Mouse (Mus musculus): Measurements from ENCODE around the gene Rgs19. TPM values are rescaled to one million over a fixed set of nuclear protein-coding genes. Genes with fewer than 3 reads are reported as not detected.
A peak's percentile ranks its signal among the peaks of the same experiment; 100 is the strongest.

Rgs19 gene
- polyA plus RNA-seq, 1 experiment from 2014 or later, result 17.7 TPM

DNA sequence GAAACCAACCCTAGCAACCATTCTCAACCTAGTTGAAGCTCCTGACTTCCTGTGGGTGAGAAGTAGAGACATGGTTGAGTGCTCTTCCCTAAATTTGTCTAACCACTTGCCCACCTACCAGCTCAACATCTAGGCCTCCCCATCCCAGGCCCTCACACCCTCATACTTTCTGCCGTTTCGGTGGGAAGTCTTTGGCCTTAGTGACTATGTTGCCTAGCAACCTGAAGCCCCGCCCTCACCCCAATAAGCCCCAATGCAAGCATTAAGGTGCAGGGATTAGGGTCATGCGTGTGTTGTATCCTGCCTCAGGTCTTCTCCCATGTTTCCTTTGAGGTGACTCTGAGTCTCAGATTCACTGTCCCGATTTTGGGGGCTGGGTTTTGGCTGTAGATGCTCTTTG, 4.5 kb upstream of the Rgs19 start, which contains the start of gene Lkaaear1:
Lkaaear1 (minus strand) TSS at position 202 of the 400 bp plus-strand sequence.
- WGBS (ENCODE audit: insufficient replicate concordance), result 46% methylated on average over 5 of the region's 5 CpGs
- DNase-seq, result no peak
- Histone ChIP-seq H3K9ac (no peak within 1 kb of the TSS), H3K4me3 (replicated peaks) (no peak within 1 kb of the TSS), H3K27me3 (peaks cover 24% of the 10 kb centered on the region), H3K9me3 (replicated peaks) (no peaks in the 10 kb centered on the region), H3K4me1 (replicated peaks) (peaks cover 5% of the 10 kb centered on the region), H3K36me3 (no peaks in the 10 kb centered on the region), H3K4me2 (no peak within 1 kb of the TSS), H3K27ac (no peak within 1 kb of the TSS)
- ATAC-seq (ENCODE audit: low read depth), result no peak

DNA sequence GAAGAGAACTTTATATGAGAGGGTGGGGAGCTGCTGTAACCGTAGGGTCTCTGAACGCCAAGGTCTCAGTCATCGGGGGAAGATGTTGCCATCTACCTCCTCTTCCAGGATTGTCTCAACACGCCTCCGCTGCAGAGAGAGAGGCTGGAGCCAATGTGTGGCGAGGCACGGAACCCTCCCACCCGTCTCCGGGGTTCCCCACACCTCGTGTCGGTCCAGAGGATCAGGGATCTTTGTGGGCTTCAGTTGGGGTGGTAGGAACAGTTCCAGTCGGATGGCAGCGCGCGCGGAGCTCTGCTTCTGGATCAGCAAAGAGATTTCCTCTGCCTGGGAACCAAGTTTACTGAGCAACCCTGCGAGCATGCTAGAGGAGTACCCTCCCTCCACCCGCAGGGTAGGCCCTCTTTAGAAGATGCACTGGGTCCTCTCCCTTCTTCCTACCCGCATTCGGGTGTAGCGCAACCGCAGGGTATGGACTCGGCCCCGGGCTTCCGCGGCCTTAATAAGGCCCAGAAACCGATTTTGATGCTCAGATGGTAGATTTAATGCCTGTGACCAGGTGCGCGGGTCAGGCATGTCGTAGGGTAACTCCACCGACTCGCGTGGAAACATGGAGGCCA, 3.1 kb upstream of the Rgs19 start:
- no peak overlapping the region for H3K27ac ChIP-seq
- H3K36me3 ChIP-seq, result no peaks in the 10 kb centered on the region
- no peak overlapping the region for H3K4me2 ChIP-seq
- WGBS (ENCODE audit: insufficient replicate concordance), result 74% methylated on average over 33 of the region's 33 CpGs
- H3K4me3 ChIP-seq (replicated peaks), result no peak overlapping the region
- H3K9me3 ChIP-seq (replicated peaks), result no peaks in the 10 kb centered on the region
- DNase-seq (no peak), ATAC-seq (ENCODE audit: low read depth) (no peak)
- H3K4me1 ChIP-seq (replicated peaks), result peaks cover 19% of the 10 kb centered on the region
- H3K9ac ChIP-seq, result no peak overlapping the region
- H3K27me3 ChIP-seq, result peaks cover 30% of the 10 kb centered on the region

DNA sequence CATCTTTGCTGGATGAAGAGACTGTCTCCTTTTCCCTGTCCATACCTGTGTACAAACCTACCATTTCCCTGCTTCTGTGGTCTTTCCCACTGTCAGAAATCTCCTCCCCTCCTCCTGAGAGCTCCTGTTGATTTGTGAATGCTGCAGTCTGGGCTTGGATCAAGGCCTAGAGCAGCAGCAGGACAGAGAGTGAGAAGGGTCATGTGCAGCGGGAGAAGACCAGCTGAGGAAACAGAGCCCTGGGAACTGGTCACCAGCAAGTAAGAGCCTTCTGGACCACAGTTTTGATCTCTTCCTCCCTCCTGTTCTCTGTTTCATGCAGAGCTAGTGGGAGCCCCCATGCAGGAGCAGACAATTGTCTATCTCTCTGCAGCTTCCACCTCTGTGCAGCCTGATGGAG, 2.0 kb upstream of the Rgs19 start:
- no peak overlapping the region for H3K4me3 ChIP-seq (replicated peaks)
- H3K36me3 ChIP-seq, result no peaks in the 10 kb centered on the region
- H3K9ac ChIP-seq, result no peak overlapping the region
- H3K27ac ChIP-seq, result no peak overlapping the region
- H3K9me3 ChIP-seq (replicated peaks), result no peaks in the 10 kb centered on the region
- no peak for ATAC-seq (ENCODE audit: low read depth)
- no peak for DNase-seq
- H3K27me3 ChIP-seq, result peaks cover 30% of the 10 kb centered on the region
- H3K4me1 ChIP-seq (replicated peaks), result peaks cover 30% of the 10 kb centered on the region
- H3K4me2 ChIP-seq, result no peak overlapping the region
- 57% methylated on average over 1 of the region's 1 CpGs for WGBS (ENCODE audit: insufficient replicate concordance)

DNA sequence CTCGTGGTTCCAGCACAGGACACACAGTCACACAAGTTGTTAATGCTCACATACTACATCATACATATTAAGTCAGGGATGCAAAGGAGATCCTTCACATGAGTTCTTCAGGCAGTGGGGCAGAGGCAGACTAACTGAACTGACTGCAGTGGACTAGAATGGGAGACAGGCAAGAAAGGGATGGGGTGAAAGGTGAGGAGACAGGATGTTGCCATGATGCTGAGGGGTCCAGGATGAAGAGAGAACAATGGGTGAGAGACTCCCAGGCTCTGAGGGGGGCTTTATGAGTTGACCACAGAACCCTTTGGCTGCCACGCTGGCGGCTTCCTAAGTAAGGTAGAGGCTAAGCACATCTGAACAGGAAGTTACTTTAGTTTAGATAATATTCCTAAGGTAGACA, 804 bp upstream of the Rgs19 start:
- no peak overlapping the region for H3K4me3 ChIP-seq (replicated peaks)
- no peak overlapping the region for H3K9ac ChIP-seq
- H3K27me3 ChIP-seq, result peaks cover 30% of the 10 kb centered on the region
- peaks cover 30% of the 10 kb centered on the region for H3K4me1 ChIP-seq (replicated peaks)
- ATAC-seq (ENCODE audit: low read depth), result no peak
- H3K36me3 ChIP-seq, result peaks cover under 1% of the 10 kb centered on the region; the same call in 1 of the 2 replicates
- no peak overlapping the region for H3K27ac ChIP-seq
- H3K9me3 ChIP-seq (replicated peaks), result no peaks in the 10 kb centered on the region
- DNase-seq, result no peak
- 56% methylated on average over 3 of the region's 3 CpGs for WGBS (ENCODE audit: insufficient replicate concordance)
- peak overlapping the region; percentile 78 for H3K4me2 ChIP-seq

DNA sequence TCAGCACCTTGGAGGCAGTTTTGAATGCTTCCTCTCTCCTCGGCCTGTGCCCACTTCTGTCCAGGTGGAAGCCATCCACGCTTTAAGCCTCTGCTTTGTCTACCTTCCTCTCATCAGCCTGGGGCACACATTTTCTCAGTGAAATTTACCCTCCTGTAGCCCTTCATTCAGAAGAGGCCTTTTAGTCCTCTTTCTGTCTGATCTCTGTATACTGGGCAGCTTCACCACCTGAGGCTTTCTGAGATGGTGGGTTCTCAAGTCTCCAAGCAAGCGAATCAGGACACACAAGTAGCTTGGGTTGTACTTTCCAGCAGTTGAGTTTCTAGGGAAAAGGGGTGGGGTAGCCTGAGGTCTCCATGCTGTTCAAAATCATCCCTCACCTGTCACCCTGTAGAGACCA, 1.5 kb downstream of the Rgs19 start:
- Histone ChIP-seq H3K4me3 (replicated peaks) (peak overlapping the region; percentile 61), H3K27ac (no peak overlapping the region), H3K4me1 (replicated peaks) (peaks cover 30% of the 10 kb centered on the region), H3K9ac (0 out of 2 replicates have a peak overlapping the region, but pooled peaks have one; percentile 62), H3K36me3 (peaks cover 8% of the 10 kb centered on the region), H3K4me2 (peak overlapping the region; percentile 78), H3K9me3 (replicated peaks) (no peaks in the 10 kb centered on the region), H3K27me3 (peaks cover 30% of the 10 kb centered on the region)
- ATAC-seq (ENCODE audit: low read depth) (no peak), DNase-seq (no peak)
- 64% methylated on average over 3 of the region's 3 CpGs for WGBS (ENCODE audit: insufficient replicate concordance)

DNA sequence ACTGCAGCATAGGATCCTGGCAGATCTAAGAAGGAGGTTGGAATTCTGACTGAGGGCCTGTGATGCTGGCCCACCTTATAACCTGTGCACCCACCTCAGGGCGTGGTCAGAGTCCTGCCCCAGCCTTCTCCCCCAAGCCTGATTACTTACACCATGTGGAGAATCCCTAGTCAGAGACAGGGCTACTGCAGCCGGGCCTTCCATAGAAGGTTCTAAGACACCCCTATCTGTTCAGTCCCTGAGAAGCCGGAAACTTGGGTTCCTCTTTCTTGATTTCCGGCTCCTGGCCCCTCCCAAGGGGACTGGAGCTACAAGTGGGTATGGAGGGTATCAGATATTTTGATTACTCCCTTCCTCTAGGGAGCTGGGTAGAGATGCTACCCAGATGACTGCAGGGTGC, 2.2 kb downstream of the Rgs19 start:
- Histone ChIP-seq H3K9me3 (replicated peaks) (no peaks in the 10 kb centered on the region), H3K36me3 (peaks cover 13% of the 10 kb centered on the region), H3K27ac (no peak overlapping the region), H3K9ac (peak overlapping the region; percentile 13; the same call in 1 of the 2 replicates), H3K27me3 (peaks cover 30% of the 10 kb centered on the region), H3K4me1 (replicated peaks) (peaks cover 30% of the 10 kb centered on the region), H3K4me3 (replicated peaks) (peak overlapping the region; percentile 28), H3K4me2 (peak overlapping the region; percentile 78)
- DNase-seq (no peak), ATAC-seq (ENCODE audit: low read depth) (no peak)
- WGBS (ENCODE audit: insufficient replicate concordance), result 37% methylated on average over 4 of the region's 4 CpGs

DNA sequence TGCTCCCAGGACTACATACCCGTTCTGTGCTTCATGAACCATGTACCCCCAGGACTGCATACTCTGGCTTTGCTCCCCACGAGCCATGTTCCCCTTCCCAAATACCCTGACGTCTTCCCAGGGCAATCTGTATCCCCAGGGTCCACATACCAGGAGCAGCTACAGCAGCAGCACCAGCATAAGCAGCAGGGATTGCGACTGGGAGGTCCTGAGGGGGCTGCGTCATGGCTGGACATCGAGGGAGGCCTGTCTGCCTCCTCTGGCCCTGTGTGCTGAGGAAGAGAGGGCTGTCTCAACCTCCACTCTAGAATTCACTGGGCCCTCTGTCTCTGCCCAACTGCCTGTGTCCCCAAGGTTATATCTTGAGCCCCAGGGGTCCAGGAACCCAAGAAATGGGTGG, 2.7 kb downstream of the Rgs19 start:
- H3K4me1 ChIP-seq (replicated peaks), result peaks cover 30% of the 10 kb centered on the region
- peak overlapping the region; percentile 28 for H3K4me3 ChIP-seq (replicated peaks)
- H3K4me2 ChIP-seq, result peak overlapping the region; percentile 78
- H3K9me3 ChIP-seq (replicated peaks), result no peaks in the 10 kb centered on the region
- WGBS (ENCODE audit: insufficient replicate concordance), result 60% methylated on average over 6 of the region's 6 CpGs
- 0 out of 2 replicates have a peak overlapping the region, but pooled peaks have one; percentile 13 for H3K9ac ChIP-seq
- H3K27ac ChIP-seq, result no peak overlapping the region
- H3K27me3 ChIP-seq, result peaks cover 30% of the 10 kb centered on the region
- DNase-seq (no peak), ATAC-seq (ENCODE audit: low read depth) (no peak)
- H3K36me3 ChIP-seq, result peaks cover 14% of the 10 kb centered on the region

DNA sequence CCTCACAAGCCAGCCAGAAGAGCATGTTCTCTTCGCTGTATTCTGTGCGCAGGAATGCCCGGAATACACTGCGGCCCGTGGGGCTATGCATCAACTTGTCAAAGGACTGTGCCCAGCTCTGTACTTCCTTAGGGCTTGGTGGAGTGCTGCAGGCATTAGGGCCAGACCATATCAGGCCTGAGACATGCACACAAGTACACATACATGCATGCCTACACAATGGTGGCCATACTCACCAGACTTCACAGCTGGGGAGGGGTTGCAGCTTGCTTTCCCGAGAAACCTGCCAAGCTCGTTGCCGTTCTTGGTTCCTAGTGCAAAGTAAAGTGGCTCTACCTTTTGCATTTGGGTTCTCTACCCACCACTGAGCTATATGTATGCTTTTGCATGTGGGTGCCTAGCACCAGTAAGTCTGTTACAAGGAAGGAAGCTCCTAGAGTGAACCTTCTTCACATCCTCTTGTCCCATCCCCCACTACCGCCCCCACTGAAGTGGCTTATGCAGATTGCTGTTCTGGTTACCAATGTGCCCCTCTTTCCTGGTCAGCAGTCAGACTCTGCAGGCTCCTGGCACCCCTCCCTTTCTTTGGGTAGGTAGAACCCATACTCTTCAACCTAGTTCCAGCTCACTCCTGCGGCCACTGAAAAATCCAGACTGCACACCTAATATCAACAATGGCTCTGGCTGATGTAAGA, 4.2 kb downstream of the Rgs19 start:
- H3K27me3 ChIP-seq, result peaks cover 17% of the 10 kb centered on the region
- H3K27ac ChIP-seq, result no peak overlapping the region
- no peak overlapping the region for H3K4me3 ChIP-seq (replicated peaks)
- H3K9me3 ChIP-seq (replicated peaks), result no peaks in the 10 kb centered on the region
- peaks cover 14% of the 10 kb centered on the region for H3K36me3 ChIP-seq
- ATAC-seq (ENCODE audit: low read depth), result no peak
- 74% methylated on average over 10 of the region's 10 CpGs for WGBS (ENCODE audit: insufficient replicate concordance)
- no peak overlapping the region for H3K4me2 ChIP-seq
- H3K4me1 ChIP-seq (replicated peaks), result peaks cover 30% of the 10 kb centered on the region
- H3K9ac ChIP-seq, result no peak overlapping the region
- no peak for DNase-seq

DNA sequence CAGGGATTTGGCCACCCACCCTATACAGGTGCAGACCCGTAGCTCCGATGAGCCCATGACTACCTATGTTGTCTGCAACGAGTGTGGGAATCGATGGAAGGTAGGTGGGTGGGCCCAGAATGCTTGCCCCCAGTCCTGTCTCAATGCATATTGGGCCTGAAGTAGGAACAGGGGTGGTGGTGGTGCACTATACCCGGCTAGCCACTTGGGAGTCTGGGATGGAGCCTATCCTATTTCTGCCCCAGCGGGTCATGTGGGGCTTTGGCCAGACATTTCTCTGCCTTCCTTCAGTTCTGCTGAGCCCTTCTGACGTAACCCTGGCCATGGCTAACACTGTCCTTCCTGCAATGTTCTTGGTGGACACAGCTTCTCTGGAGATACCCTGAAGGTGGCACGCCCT, 6.2 kb downstream of the Rgs19 start:
- H3K9ac ChIP-seq, result no peak overlapping the region
- H3K9me3 ChIP-seq (replicated peaks), result no peaks in the 10 kb centered on the region
- H3K4me2 ChIP-seq, result no peak overlapping the region
- peaks cover 18% of the 10 kb centered on the region for H3K4me1 ChIP-seq (replicated peaks)
- no peak overlapping the region for H3K4me3 ChIP-seq (replicated peaks)
- H3K27me3 ChIP-seq, result peaks cover 1% of the 10 kb centered on the region; the same call in 1 of the 2 replicates
- 70% methylated on average over 8 of the region's 8 CpGs for WGBS (ENCODE audit: insufficient replicate concordance)
- ATAC-seq (ENCODE audit: low read depth), result no peak
- no peak for DNase-seq
- H3K36me3 ChIP-seq, result peaks cover 14% of the 10 kb centered on the region
- H3K27ac ChIP-seq, result no peak overlapping the region

DNA sequence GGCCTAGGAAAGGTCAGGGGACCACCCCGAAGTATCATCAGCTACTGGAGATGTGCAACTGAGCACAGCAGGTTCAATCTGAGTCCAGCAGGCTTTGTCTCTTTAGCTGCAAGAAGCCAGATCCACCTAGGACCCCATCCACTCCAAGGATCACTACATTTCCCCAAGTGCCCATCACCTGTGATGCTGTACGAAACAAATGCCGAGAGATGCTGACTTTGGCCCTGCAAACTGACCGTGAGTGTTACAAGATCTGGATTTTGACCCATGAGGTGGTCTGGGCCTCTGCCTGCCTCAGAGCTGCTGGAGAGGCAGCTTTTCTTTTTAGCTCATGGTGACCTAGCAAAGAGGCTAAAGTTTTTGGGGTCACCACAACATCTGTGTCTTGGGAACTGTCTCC, 8.1 kb downstream of the Rgs19 start:
- H3K9me3 ChIP-seq (replicated peaks), result no peaks in the 10 kb centered on the region
- WGBS (ENCODE audit: insufficient replicate concordance), result 72% methylated on average over 4 of the region's 4 CpGs
- no peak overlapping the region for H3K4me3 ChIP-seq (replicated peaks)
- H3K9ac ChIP-seq, result no peak overlapping the region
- peaks cover 14% of the 10 kb centered on the region for H3K36me3 ChIP-seq
- peaks cover 17% of the 10 kb centered on the region for H3K4me1 ChIP-seq (replicated peaks)
- H3K27me3 ChIP-seq, result peaks cover 7% of the 10 kb centered on the region; the same call in 1 of the 2 replicates
- H3K4me2 ChIP-seq, result no peak overlapping the region
- H3K27ac ChIP-seq, result no peak overlapping the region
- no peak for DNase-seq
- ATAC-seq (ENCODE audit: low read depth), result no peak

DNA sequence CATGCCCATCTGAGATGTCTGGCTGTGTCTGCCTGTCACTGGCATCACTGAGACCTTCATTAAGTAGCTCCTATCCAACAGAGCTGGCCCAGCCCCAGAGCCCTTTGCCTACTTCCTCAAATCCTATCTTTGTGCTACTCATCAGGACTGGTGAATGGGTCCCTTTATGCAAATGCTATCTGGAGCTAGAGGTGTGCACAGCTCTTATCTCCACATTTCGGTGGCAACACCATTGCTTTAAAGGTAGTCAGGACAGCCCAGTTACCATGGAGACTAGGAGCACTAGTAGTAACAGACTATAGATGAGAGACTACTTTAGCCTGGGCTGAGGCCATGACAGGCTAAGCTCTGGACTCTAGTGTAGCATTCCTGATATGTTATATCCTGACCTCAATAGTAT, 9.1 kb downstream of the Rgs19 start:
- DNase-seq, result no peak
- Histone ChIP-seq H3K4me2 (no peak overlapping the region), H3K4me1 (replicated peaks) (peaks cover 23% of the 10 kb centered on the region), H3K36me3 (peaks cover 14% of the 10 kb centered on the region), H3K27me3 (peaks cover 13% of the 10 kb centered on the region), H3K9ac (no peak overlapping the region), H3K4me3 (replicated peaks) (no peak overlapping the region), H3K9me3 (replicated peaks) (no peaks in the 10 kb centered on the region), H3K27ac (no peak overlapping the region)
- ATAC-seq (ENCODE audit: low read depth), result no peak
- WGBS (ENCODE audit: insufficient replicate concordance), result 20% methylated on average over 1 of the region's 1 CpGs

Data from liver, embryonic 13.5 days (tissue).